Mouse (Mus musculus) brain, embryonic 14.5 days (tissue): Measurements from ENCODE around the gene Dab1.

Experiments used
- CTCF ChIP-seq: fragments of 200-500 bp; IDR thresholded peaks from 2 replicates; pipeline ENCODE4 v1.5.1; 2012; ENCODE audit warnings: inconsistent platforms, mild to moderate bottlenecking, moderate library complexity, borderline replicate concordance; ENCODE audit not compliant: insufficient read depth, insufficient read length; ENCODE audit errors: extremely low read depth
- POLR2A ChIP-seq: fragments of 200-500 bp; IDR thresholded peaks from 2 replicates; pipeline ENCODE4 v1.6.1; 2012; ENCODE audit warnings: mild to moderate bottlenecking, inconsistent platforms, borderline replicate concordance; ENCODE audit not compliant: poor library complexity, insufficient read depth, insufficient read length, severe bottlenecking; ENCODE audit errors: extremely low read depth

- TF ChIP-seq CTCF (no peak), POLR2A (no peak)
Measured at GRCm38 (mm10) chr4:103912071-103912470, 292.9 kb downstream of the Dab1 start.
